ENCODE assay signal across 28 mouse cellular contexts in the genomic region with DNA sequence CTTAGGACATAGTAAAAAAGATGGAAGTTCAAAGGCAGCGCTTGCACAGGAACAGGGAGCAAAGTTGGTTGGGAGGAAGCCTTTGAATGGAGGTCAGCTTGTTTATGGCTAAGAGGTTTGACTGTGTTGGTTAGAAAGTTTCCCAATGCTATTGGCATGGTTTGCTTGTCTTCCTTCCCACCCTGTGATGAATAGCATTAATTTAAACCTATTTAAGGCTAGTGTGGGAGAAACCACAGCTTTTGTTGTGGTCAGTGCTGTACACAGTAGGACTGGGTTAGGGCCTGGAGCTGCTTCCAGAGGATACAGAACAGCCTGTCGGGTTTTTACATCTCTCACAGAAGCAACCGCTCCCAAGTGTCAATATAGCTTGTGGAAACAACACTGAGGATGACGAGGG. TPM values are rescaled to one million over a fixed set of nuclear protein-coding genes. Genes with fewer than 3 reads are reported as not detected.
DNase-seq lines count a peak whose midpoint lies in the region; ATAC-seq and TF ChIP-seq lines count a peak whose summit lies in the region.
"Had no signal": no experiment of that assay in that cellular context is flagged by ENCODE, and none has a peak within 500 bp of the region (broad histone marks: within the 10 kb centered on the region; RNA-seq: fewer than 3 reads in every experiment).

No protein-coding gene starts in this region.

- peak; percentile 30; the same call in 1 of the 2 replicates for ATAC-seq in forebrain, embryonic 15.5 days (replicated peaks)
- no peak for ATAC-seq in forebrain, embryonic 12.5 days (ENCODE audit: low FRiP score)
- ATAC-seq in heart, postnatal 0 days (ENCODE audit: insufficient read depth, low read depth) = no peak
- ATAC-seq: Patski had no signal

- no peak for TF ChIP-seq EP300 in heart, postnatal 0 days (IDR thresholded peaks at IDR 0.05; ENCODE audit: low read depth)

- DNase-seq in heart, postnatal 0 days (ENCODE audit: low spot score) = no peak
- no peak for DNase-seq in heart, adult 9 months (ENCODE audit: low spot score in 2 of 2)
- DNase-seq in left cerebral cortex, adult 2 months (ENCODE audit: extremely low spot score in 1 of 2, low spot score in 2 of 2) = no peak
- no peak for DNase-seq in left cerebral cortex, postnatal 25 days (ENCODE audit: low spot score in 2 of 2)
- no peak for DNase-seq in urinary bladder, postnatal 10 days (ENCODE audit: low spot score)
- DNase-seq: B cell, adult 2 months; cerebellum, adult 18-20 months; embryo, embryonic 11 days; heart, postnatal 10 days; kidney, adult 2 months; right cerebral cortex, postnatal 14 days; thymus, adult 2 months; thymus, postnatal 4 days had no signal

- TF ChIP-seq CTCF in heart, postnatal 0 days (IDR thresholded peaks at IDR 0.05; ENCODE audit: low read depth) = no peak
- TF ChIP-seq CTCF in left cerebral cortex, adult 2 months (IDR thresholded peaks at IDR 0.05) = no peak
- TF ChIP-seq CTCF in cortical plate, adult 2 months (IDR thresholded peaks at IDR 0.05; ENCODE audit: extremely low read depth, insufficient read depth, low read length) = no peak

- no peak for TF ChIP-seq POLR2A in cortical plate, adult 2 months (IDR thresholded peaks at IDR 0.05; ENCODE audit: extremely low read depth, insufficient read depth, low read length)

- intact Hi-C loops in left cerebral cortex, adult 2 months (cut with DNase I) = no loop called here
- intact Hi-C loops in left cerebral cortex, postnatal 25 days (cut with DNase I) = no loop called here

- no peaks in the 10 kb centered on the region for H3K9me3 ChIP-seq in forebrain, embryonic 15.5 days
- H3K9me3 ChIP-seq in forebrain, embryonic 12.5 days = no peaks in the 10 kb centered on the region
- H3K9me3 ChIP-seq in heart, postnatal 0 days (replicated peaks; ENCODE audit: control insufficient read depth, low read length) = no peaks in the 10 kb centered on the region
- H3K9me3 ChIP-seq: embryonic facial prominence, embryonic 13.5 days had no signal

- peak overlapping the region; percentile 34 for H3K27ac ChIP-seq in forebrain, embryonic 15.5 days (replicated peaks)
- no peak overlapping the region for H3K27ac ChIP-seq in forebrain, embryonic 12.5 days
- peak overlapping the region; percentile 11 for H3K27ac ChIP-seq in heart, postnatal 0 days (ENCODE audit: low read depth)
- peak overlapping the region; percentile 8; the same call in 1 of the 2 replicates for H3K27ac ChIP-seq in left cerebral cortex, adult 2 months
- H3K27ac ChIP-seq in cortical plate, adult 2 months (ENCODE audit: insufficient read depth, low read length) = peak overlapping the region; percentile 40; the same call in 1 of the 2 replicates
- H3K27ac ChIP-seq: embryonic facial prominence, embryonic 13.5 days; kidney, postnatal 0 days; midbrain, embryonic 10.5 days; stomach, postnatal 0 days had no signal

- 30% methylated on average over 4 of the region's 4 CpGs for WGBS in forebrain, embryonic 15.5 days
- 62% methylated on average over 4 of the region's 4 CpGs for WGBS in forebrain, embryonic 12.5 days
- 76% methylated on average over 4 of the region's 4 CpGs for WGBS in heart, postnatal 0 days

- peaks cover 1% of the 10 kb centered on the region; the same call in 1 of the 2 replicates for H3K36me3 ChIP-seq in forebrain, embryonic 15.5 days
- peaks cover 21% of the 10 kb centered on the region for H3K36me3 ChIP-seq in forebrain, embryonic 12.5 days (replicated peaks)
- H3K36me3 ChIP-seq in heart, postnatal 0 days (replicated peaks; ENCODE audit: control insufficient read depth, insufficient read depth, low read length) = peaks cover 37% of the 10 kb centered on the region

- H3K4me1 ChIP-seq in forebrain, embryonic 15.5 days = peaks cover 69% of the 10 kb centered on the region
- peaks cover 25% of the 10 kb centered on the region for H3K4me1 ChIP-seq in forebrain, embryonic 12.5 days
- H3K4me1 ChIP-seq in heart, postnatal 0 days (ENCODE audit: control insufficient read depth, insufficient read depth) = peaks cover 22% of the 10 kb centered on the region; the same call in 1 of the 2 replicates
- H3K4me1 ChIP-seq in cortical plate, adult 2 months (ENCODE audit: control insufficient read depth, insufficient read depth, low read length) = no peaks in the 10 kb centered on the region

- no peaks in the 10 kb centered on the region for H3K27me3 ChIP-seq in forebrain, embryonic 15.5 days
- H3K27me3 ChIP-seq in forebrain, embryonic 12.5 days = no peaks in the 10 kb centered on the region; the same call in 1 of the 2 replicates
- no peaks in the 10 kb centered on the region for H3K27me3 ChIP-seq in heart, postnatal 0 days (ENCODE audit: control insufficient read depth, insufficient read depth, low read length)
- H3K27me3 ChIP-seq: CH12.LX; embryonic facial prominence, embryonic 13.5 days; Patski had no signal

- no peak overlapping the region for H3K4me3 ChIP-seq in forebrain, embryonic 15.5 days
- H3K4me3 ChIP-seq in forebrain, embryonic 12.5 days (replicated peaks) = no peak overlapping the region
- H3K4me3 ChIP-seq in heart, postnatal 0 days (ENCODE audit: low read depth, low read length) = no peak overlapping the region
- H3K4me3 ChIP-seq in left cerebral cortex, adult 2 months = no peak overlapping the region
- no peak overlapping the region for H3K4me3 ChIP-seq in cortical plate, adult 2 months (ENCODE audit: insufficient read depth, low read length)
- H3K4me3 ChIP-seq: embryonic facial prominence, embryonic 13.5 days; erythroblast, embryonic 14.5 days; midbrain, embryonic 10.5 days had no signal

- H3K4me2 ChIP-seq in forebrain, embryonic 15.5 days (replicated peaks) = peak overlapping the region; percentile 9
- H3K4me2 ChIP-seq in forebrain, embryonic 12.5 days = no peak overlapping the region
- no peak overlapping the region for H3K4me2 ChIP-seq in heart, postnatal 0 days (ENCODE audit: low read depth, low read length)
- H3K4me2 ChIP-seq: embryonic facial prominence, embryonic 13.5 days had no signal

- H3K9ac ChIP-seq in forebrain, embryonic 15.5 days (replicated peaks) = no peak overlapping the region
- H3K9ac ChIP-seq in forebrain, embryonic 12.5 days = no peak overlapping the region
- no peak overlapping the region for H3K9ac ChIP-seq in heart, postnatal 0 days (replicated peaks; ENCODE audit: low read depth, low read length)
- H3K9ac ChIP-seq: embryonic facial prominence, embryonic 13.5 days had no signal

RNA-seq across cellular contexts. Expression of gene E130114P18Rik, which starts 10.7 kb away (rescaled TPM):
- polyA plus RNA-seq in forebrain, embryonic 15.5 days (2015; fragmentation: Nextera tagmentation; extraction: Ambion mirVana) = 39.8 and 45.7 TPM in 2 replicates
- 50.8 and 52.3 TPM in 2 replicates for polyA plus RNA-seq in forebrain, embryonic 12.5 days (2016; fragmentation: Nextera tagmentation; extraction: Ambion mirVana)
- not detected in 2 replicates for total RNA-seq in heart, postnatal 0 days (2014; rRNA removed; ENCODE audit: low replicate concordance)
- 0.45 and 0.52 TPM in 2 replicates for polyA plus RNA-seq in heart, postnatal 0 days (2015; fragmentation: Nextera tagmentation; extraction: Ambion mirVana)
- total RNA-seq in left cerebral cortex, adult 2 months (2021) = 1 to 10 TPM; 3.7 to 4.9 TPM
- total RNA-seq in left cerebral cortex, postnatal 25 days (2021) = 1 to 10 TPM; 6.0 to 6.5 TPM
- polyA plus RNA-seq in cortical plate, adult 2 months (2012; rRNA removed) = 12.7 and 14.3 TPM in 2 replicates
- total RNA-seq: CH12.LX; gastrocnemius, adult 8-10 months; granulocyte monocyte progenitor cell, adult 5-6 weeks; liver, adult 2 months had no signal
- polyA plus RNA-seq: erythroblast, embryonic 14.5 days; G1E; large intestine, adult 2 months; liver, adult 2 months had no signal

RNA-seq across cellular contexts. Expression of gene Nfia, which starts 16.0 kb away (rescaled TPM):
- 98.3 and 101 TPM in 2 replicates for polyA plus RNA-seq in forebrain, embryonic 15.5 days (2015; fragmentation: Nextera tagmentation; extraction: Ambion mirVana)
- 62.1 and 67.2 TPM in 2 replicates for polyA plus RNA-seq in forebrain, embryonic 12.5 days (2016; fragmentation: Nextera tagmentation; extraction: Ambion mirVana)
- total RNA-seq in heart, postnatal 0 days (2014; rRNA removed; ENCODE audit: low replicate concordance) = 76.5 and 114 TPM in 2 replicates
- polyA plus RNA-seq in heart, postnatal 0 days (2015; fragmentation: Nextera tagmentation; extraction: Ambion mirVana) = 53.2 and 53.8 TPM in 2 replicates
- total RNA-seq in left cerebral cortex, adult 2 months (2021) = 10 to 100 TPM; 58.1 to 62.5 TPM
- 10 to 100 TPM; 63.0 to 73.6 TPM for total RNA-seq in left cerebral cortex, postnatal 25 days (2021)
- polyA plus RNA-seq in cortical plate, adult 2 months (2012; rRNA removed) = 21.5 and 24.1 TPM in 2 replicates
- total RNA-seq: CH12.LX had no signal
